Mouse (Mus musculus): ENCODE results near the gene Adamtsl3.

- TF ChIP-seq CTCF (IDR thresholded peaks at IDR 0.05; ENCODE audit: control insufficient read depth, insufficient read depth, insufficient replicate concordance, low read depth, low read length) (no peak), POLR2A (IDR thresholded peaks at IDR 0.05; ENCODE audit: control insufficient read depth, low read depth, low read length) (no peak)
These were observed 198.4 kb downstream of the Adamtsl3 start for GRCm38 (mm10) chr7:82533747-82534504.

All from testis, adult 2 months (tissue).